Mouse (Mus musculus): Measurements from ENCODE around the gene Vcp.

GRCm38 (mm10) chr4:42955200-42955599, 45.1 kb downstream of the Vcp start:
- TF ChIP-seq POLR2A (IDR thresholded peaks at IDR 0.05; ENCODE audit: insufficient read depth, low read length) (no peak), EP300 (IDR thresholded peaks at IDR 0.05; ENCODE audit: insufficient read depth, low read depth, low read length) (no peak)

Measured in ES-Bruce4 (cell line).